Mouse (Mus musculus) lung, postnatal 14 days (tissue): ENCODE measurements around the gene Syt2.
A peak's percentile ranks its signal among the peaks of the same experiment; 100 is the strongest.

Source experiments
- DNase-seq: peaks from one replicate; pipeline ENCODE4 v3.0.0; 2021

Syt2 gene

GRCm38 (mm10) chr1:134646261-134646962 lies at the start of gene Syt2:
TSS of gene Syt2 (plus strand) at chr1:134646677.
- DNase-seq, result peak; percentile 22

- no peak for DNase-seq
Measured at GRCm38 (mm10) chr1:134597339-134598054, 49.0 kb upstream of the Syt2 start.

- DNase-seq, result no peak
Measured at GRCm38 (mm10) chr1:134604086-134604485, 42.4 kb upstream of the Syt2 start.

- DNase-seq, result no peak
Measured at GRCm38 (mm10) chr1:134605670-134606069, 40.8 kb upstream of the Syt2 start.

- no peak for DNase-seq
Measured at GRCm38 (mm10) chr1:134606381-134606780, 40.1 kb upstream of the Syt2 start.

GRCm38 (mm10) chr1:134607279-134607678 lies 39.2 kb upstream of the Syt2 start:
- DNase-seq, result no peak

GRCm38 (mm10) chr1:134609172-134609571 lies 37.3 kb upstream of the Syt2 start:
- DNase-seq, result no peak

- DNase-seq, result no peak
Measured at GRCm38 (mm10) chr1:134614554-134614953, 31.9 kb upstream of the Syt2 start.

GRCm38 (mm10) chr1:134614988-134615387 lies 31.5 kb upstream of the Syt2 start:
- DNase-seq, result no peak

- DNase-seq, result no peak
Measured at GRCm38 (mm10) chr1:134617656-134618055, 28.8 kb upstream of the Syt2 start.

- no peak for DNase-seq
Measured at GRCm38 (mm10) chr1:134625325-134625724, 21.2 kb upstream of the Syt2 start.

- no peak for DNase-seq
Measured at GRCm38 (mm10) chr1:134629455-134629854, 17.0 kb upstream of the Syt2 start.

GRCm38 (mm10) chr1:134634296-134634695 lies 12.2 kb upstream of the Syt2 start:
- no peak for DNase-seq

GRCm38 (mm10) chr1:134636245-134636644 lies 10.2 kb upstream of the Syt2 start:
- no peak for DNase-seq

GRCm38 (mm10) chr1:134636684-134637083 lies 9.8 kb upstream of the Syt2 start:
- DNase-seq, result peak; percentile 37

GRCm38 (mm10) chr1:134638041-134638440 lies 8.4 kb upstream of the Syt2 start:
- no peak for DNase-seq

GRCm38 (mm10) chr1:134638522-134638921 lies 8.0 kb upstream of the Syt2 start:
- peak; percentile 64 for DNase-seq

GRCm38 (mm10) chr1:134639460-134639859 lies 7.0 kb upstream of the Syt2 start:
- no peak for DNase-seq

- peak; percentile 18 for DNase-seq
Measured at GRCm38 (mm10) chr1:134641507-134641906, 5.0 kb upstream of the Syt2 start.

- DNase-seq, result no peak
Measured at GRCm38 (mm10) chr1:134643702-134644101, 2.8 kb upstream of the Syt2 start.

GRCm38 (mm10) chr1:134645408-134646200 lies 873 bp upstream of the Syt2 start:
- DNase-seq, result no peak

- no peak for DNase-seq
Measured at GRCm38 (mm10) chr1:134646963-134647282, 446 bp downstream of the Syt2 start.

- no peak for DNase-seq
Measured at GRCm38 (mm10) chr1:134647591-134647990, 1.1 kb downstream of the Syt2 start.

- no peak for DNase-seq
Measured at GRCm38 (mm10) chr1:134650816-134651215, 4.3 kb downstream of the Syt2 start.
